Comparison of ENCODE assay signal across 7 mouse cellular contexts in the genomic region with DNA sequence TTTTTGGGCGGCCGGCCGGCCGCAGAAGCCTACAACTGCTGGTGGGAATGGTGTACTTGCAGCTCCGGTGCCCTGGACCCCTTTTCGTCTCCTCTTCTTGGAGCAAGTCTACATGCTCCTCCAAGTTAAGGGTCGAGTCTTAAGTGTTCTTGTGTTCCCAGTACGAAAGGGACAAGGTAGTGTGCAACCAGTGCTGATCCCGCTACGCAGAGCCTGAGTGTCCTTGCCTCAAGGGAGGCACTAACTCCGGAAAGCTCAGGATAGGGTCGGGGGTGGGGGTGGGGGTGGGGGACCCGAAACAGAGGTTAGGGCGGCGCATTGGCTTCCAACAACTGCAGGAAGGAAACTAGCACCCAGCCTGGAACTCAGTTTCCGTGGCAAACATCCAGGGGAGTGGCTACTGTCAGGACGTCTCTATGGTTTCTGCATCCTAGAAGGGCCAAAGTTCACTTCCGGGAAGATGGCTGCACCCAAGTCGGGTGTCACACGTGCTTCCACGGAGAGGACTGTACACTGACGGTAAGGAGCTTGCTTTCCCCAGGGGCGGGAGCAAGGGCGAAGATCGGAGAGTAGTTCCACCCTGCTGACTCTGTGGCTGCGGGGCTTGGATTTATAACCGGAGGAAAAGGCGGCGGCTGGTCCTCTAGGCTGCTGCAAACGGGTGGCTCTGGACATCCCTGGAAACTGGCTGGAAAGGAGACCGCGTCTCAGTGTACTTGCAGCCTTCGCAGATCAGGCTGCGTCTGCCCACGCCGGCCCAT. TPM values are rescaled to one million over a fixed set of nuclear protein-coding genes. Genes with fewer than 3 reads are reported as not detected.
DNase-seq lines count a peak whose midpoint lies in the region; ATAC-seq lines count a peak whose summit lies in the region.

Gene Gpatch4 (plus strand): TSS at position 448 of the 761 bp plus-strand sequence.

- peaks cover 3% of the 10 kb centered on the region; the same call in 1 of the 2 replicates for H3K4me1 ChIP-seq in intestine, embryonic 16.5 days (ENCODE audit: control insufficient read depth, insufficient read depth, low read length)
- H3K4me1 ChIP-seq in midbrain, embryonic 11.5 days (ENCODE audit: control insufficient read depth, insufficient read depth, low read length) = peaks cover 8% of the 10 kb centered on the region

- 9% methylated on average over 36 of the region's 36 CpGs for WGBS in intestine, embryonic 16.5 days
- 9% methylated on average over 36 of the region's 36 CpGs for WGBS in midbrain, embryonic 11.5 days

- no peaks in the 10 kb centered on the region for H3K9me3 ChIP-seq in intestine, embryonic 16.5 days (ENCODE audit: control insufficient read depth, low read length)
- H3K9me3 ChIP-seq in midbrain, embryonic 11.5 days (ENCODE audit: control insufficient read depth, low read length) = no peaks in the 10 kb centered on the region

- peak within 1 kb of the TSS; percentile 49 for H3K27ac ChIP-seq in intestine, embryonic 16.5 days (ENCODE audit: low read length)
- H3K27ac ChIP-seq in midbrain, embryonic 11.5 days (ENCODE audit: low read depth, low read length) = no peak within 1 kb of the TSS; the same call in 1 of the 2 replicates

- peak within 1 kb of the TSS; percentile 77 for H3K9ac ChIP-seq in intestine, embryonic 16.5 days (ENCODE audit: low read depth, low read length)
- H3K9ac ChIP-seq in midbrain, embryonic 11.5 days (ENCODE audit: low read length) = peak within 1 kb of the TSS; percentile 64

- peak; percentile 97 for ATAC-seq in intestine, embryonic 16.5 days
- ATAC-seq in midbrain, embryonic 11.5 days (ENCODE audit: low FRiP score) = peak; percentile 90

- H3K27me3 ChIP-seq in intestine, embryonic 16.5 days (replicated peaks; ENCODE audit: control insufficient read depth, insufficient read depth, low read length) = peaks cover 6% of the 10 kb centered on the region
- H3K27me3 ChIP-seq in midbrain, embryonic 11.5 days (ENCODE audit: control insufficient read depth, insufficient read depth, low read length) = no peaks in the 10 kb centered on the region

- peak; percentile 89 for DNase-seq in adrenal gland, postnatal 10 days
- DNase-seq in embryo, embryonic 9.5 days (ENCODE audit: extremely low spot score) = peak; percentile 90
- peak; percentile 43 to 85 for DNase-seq in gastrocnemius, postnatal 4 days (ENCODE audit: low spot score in 2 of 2)
- peak; percentile 81 to 85 for DNase-seq in left cerebral cortex, postnatal 36 days (ENCODE audit: low spot score in 2 of 2)
- DNase-seq in midbrain, embryonic 11.5 days (ENCODE audit: low spot score, missing footprints) = peak; percentile 99
- peak; percentile 94 for DNase-seq in skeletal muscle tissue, adult 2 months (ENCODE audit: low read depth, low spot score)

- intact Hi-C loops in left cerebral cortex, postnatal 36 days (cut with DNase I) = no loop called here

- H3K4me3 ChIP-seq in intestine, embryonic 16.5 days (ENCODE audit: low read length) = peak within 1 kb of the TSS; percentile 74
- H3K4me3 ChIP-seq in midbrain, embryonic 11.5 days (ENCODE audit: low read depth, low read length) = peak within 1 kb of the TSS; percentile 66

- no peaks in the 10 kb centered on the region for H3K36me3 ChIP-seq in intestine, embryonic 16.5 days (ENCODE audit: control insufficient read depth, insufficient read depth, low read length)
- no peaks in the 10 kb centered on the region for H3K36me3 ChIP-seq in midbrain, embryonic 11.5 days (ENCODE audit: control insufficient read depth, insufficient read depth, low read length)

- H3K4me2 ChIP-seq in intestine, embryonic 16.5 days (ENCODE audit: low read depth, low read length) = peak within 1 kb of the TSS; percentile 58
- peak within 1 kb of the TSS; percentile 76 for H3K4me2 ChIP-seq in midbrain, embryonic 11.5 days

RNA-seq across cellular contexts. Expression of gene Gpatch4, which starts in this region (rescaled TPM):
- total RNA-seq in adrenal gland, postnatal 10 days (2021) = 10 to 100 TPM; 12.1 to 12.4 TPM
- total RNA-seq in gastrocnemius, postnatal 4 days (2021) = 10 to 100 TPM; 11.4 to 11.8 TPM
- polyA plus RNA-seq in intestine, embryonic 16.5 days (2015; fragmentation: Nextera tagmentation; extraction: Ambion mirVana) = 30.4 and 38.3 TPM in 2 replicates
- total RNA-seq in left cerebral cortex, postnatal 36 days (2021) = 10 to 100 TPM; 14.9 to 17.5 TPM
- polyA plus RNA-seq in midbrain, embryonic 11.5 days (2014; fragmentation: Nextera tagmentation; extraction: Ambion mirVana) = 31.8 and 32.9 TPM in 2 replicates
